Mouse (Mus musculus) midbrain, embryonic 16.5 days (tissue): ENCODE data around the gene Phospho1. TPM values are rescaled to one million over a fixed set of nuclear protein-coding genes. Genes with fewer than 3 reads are reported as not detected.
"Not testable (repeated sequence)": the region's sequence is repeated elsewhere in the genome, so short reads cannot be mapped to it uniquely, and the experiment has no call there.

ENCODE experiments used
- ATAC-seq: fragments of 200-750 bp; cut with Nextera tagmentation; 2 replicates; pipeline ENCODE4 v1.8.0; 2017; ENCODE audit warnings: moderate TSS enrichment
- H3K27ac ChIP-seq: fragments of 300-500 bp; sonication (generic); 2 replicates; pipeline ENCODE4 v1.5.1; 2014; ENCODE audit warnings: mild to moderate bottlenecking, low read length, mixed read lengths
- H3K27me3 ChIP-seq: fragments of 300-500 bp; sonication (generic); 2 replicates; pipeline ENCODE4 v1.6.1; 2014; ENCODE audit warnings: low read depth, low read length, mixed read lengths; ENCODE audit not compliant: control insufficient read depth, insufficient read depth
- H3K36me3 ChIP-seq: fragments of 300-500 bp; sonication (generic); 2 replicates; pipeline ENCODE4 v1.6.1; 2014; ENCODE audit warnings: mild to moderate bottlenecking, low read length, moderate library complexity, mixed read lengths; ENCODE audit not compliant: control insufficient read depth, insufficient read depth
- H3K4me1 ChIP-seq: fragments of 300-500 bp; sonication (generic); 2 replicates; pipeline ENCODE4 v1.6.1; 2014; ENCODE audit warnings: mild to moderate bottlenecking, low read length, mixed read lengths; ENCODE audit not compliant: control insufficient read depth, insufficient read depth
- H3K4me2 ChIP-seq: fragments of 300-500 bp; sonication (generic); 2 replicates; pipeline ENCODE4 v1.6.1; 2014; ENCODE audit warnings: mild to moderate bottlenecking, low read length, mixed read lengths
- H3K4me3 ChIP-seq: fragments of 300-500 bp; sonication (generic); 2 replicates; pipeline ENCODE4 v1.5.1; 2014; ENCODE audit warnings: low read depth, mild to moderate bottlenecking, low read length, moderate library complexity, mixed read lengths
- H3K9ac ChIP-seq: fragments of 300-500 bp; sonication (generic); 2 replicates; pipeline ENCODE4 v1.6.1; 2014; ENCODE audit warnings: low read depth, low read length, mixed read lengths
- H3K9me3 ChIP-seq: fragments of 300-500 bp; sonication (generic); replicated peaks from 2 replicates; pipeline ENCODE4 v1.6.1; 2014; ENCODE audit warnings: mild to moderate bottlenecking, low read length, mixed read lengths; ENCODE audit not compliant: control insufficient read depth, poor library complexity, severe bottlenecking
- WGBS: fragments of 180-500 bp; shearing (Covaris S2); extraction: QIAGEN DNeasy Blood & Tissue Kit; methylation state at CpG from one replicate; pipeline ENCODE4 v1.1.7; 2014; 5-methylcytosine and 5-hydroxymethylcytosine counted together
- polyA plus RNA-seq: library from polyadenylated mRNA; unstranded; fragments of >200 nt; fragmentation: Nextera tagmentation; extraction: Ambion mirVana; gene quantifications from 2 replicates; pipeline ENCODE4 v1.2.1, GENCODE M21; 2015

Phospho1 gene
- polyA plus RNA-seq, 1 experiment from 2014 or later = 0.43 TPM

GRCm38 (mm10) chr11:95858528-95859467 is 34.5 kb downstream of the Phospho1 start:
- no peaks in the 10 kb centered on the region for H3K9me3 ChIP-seq
- H3K9ac ChIP-seq = peak overlapping the region; percentile 66
- peaks cover 15% of the 10 kb centered on the region for H3K4me1 ChIP-seq
- under 1% methylated on average over 58 of the region's 58 CpGs for WGBS
- H3K27me3 ChIP-seq = no peaks in the 10 kb centered on the region
- H3K27ac ChIP-seq = peak overlapping the region; percentile 80
- peak overlapping the region; percentile 85 for H3K4me2 ChIP-seq
- H3K4me3 ChIP-seq = peak overlapping the region; percentile 83
- H3K36me3 ChIP-seq = no peaks in the 10 kb centered on the region
- ATAC-seq = peak; percentile 99

GRCm38 (mm10) chr11:95859468-95859855 is 35.2 kb downstream of the Phospho1 start:
- WGBS = 0% methylated on average over 35 of the region's 35 CpGs
- Histone ChIP-seq H3K4me2 (peak overlapping the region; percentile 85), H3K4me1 (peaks cover 15% of the 10 kb centered on the region), H3K27ac (peak overlapping the region; percentile 80), H3K9me3 (no peaks in the 10 kb centered on the region), H3K4me3 (peak overlapping the region; percentile 83), H3K36me3 (no peaks in the 10 kb centered on the region), H3K27me3 (no peaks in the 10 kb centered on the region), H3K9ac (peak overlapping the region; percentile 63)
- ATAC-seq = peak; percentile 77

GRCm38 (mm10) chr11:95860071-95860490 is 35.8 kb downstream of the Phospho1 start:
- H3K9me3 ChIP-seq = no peaks in the 10 kb centered on the region
- peak overlapping the region; percentile 80; the same call in 1 of the 2 replicates for H3K27ac ChIP-seq
- ATAC-seq = no peak

GRCm38 (mm10) chr11:95861397-95861796 is 37.1 kb downstream of the Phospho1 start:
- no peak for ATAC-seq
- H3K27me3 ChIP-seq = no peaks in the 10 kb centered on the region
- H3K27ac ChIP-seq = no peak overlapping the region
- 98% methylated on average over 8 of the region's 8 CpGs for WGBS
- H3K4me3 ChIP-seq = no peak overlapping the region
- no peaks in the 10 kb centered on the region for H3K36me3 ChIP-seq
- H3K4me2 ChIP-seq = no peak overlapping the region
- H3K4me1 ChIP-seq = peaks cover 15% of the 10 kb centered on the region
- no peaks in the 10 kb centered on the region for H3K9me3 ChIP-seq
- no peak overlapping the region for H3K9ac ChIP-seq

More at GRCm38 (mm10) chr11:95860071-95860490, 35.8 kb downstream of the Phospho1 start:
- Histone ChIP-seq H3K27me3 (no peaks in the 10 kb centered on the region), H3K4me2 (peak overlapping the region; percentile 85), H3K9ac (peak overlapping the region; percentile 63), H3K4me3 (peak overlapping the region; percentile 83), H3K4me1 (peaks cover 15% of the 10 kb centered on the region), H3K36me3 (no peaks in the 10 kb centered on the region)
- WGBS = 35% methylated on average over 3 of the region's 3 CpGs

GRCm38 (mm10) chr11:95869442-95869841 is 45.1 kb downstream of the Phospho1 start:
- H3K9me3 ChIP-seq = no peaks in the 10 kb centered on the region
- ATAC-seq = no peak
- H3K4me1 ChIP-seq = no peaks in the 10 kb centered on the region
- H3K27ac ChIP-seq = no peak overlapping the region
- no peak overlapping the region for H3K4me2 ChIP-seq
- no peaks in the 10 kb centered on the region for H3K36me3 ChIP-seq
- no peak overlapping the region for H3K9ac ChIP-seq
- no peaks in the 10 kb centered on the region for H3K27me3 ChIP-seq
- H3K4me3 ChIP-seq = no peak overlapping the region
- 73% methylated on average over 4 of the region's 4 CpGs for WGBS

GRCm38 (mm10) chr11:95869918-95870470 is 45.7 kb downstream of the Phospho1 start:
- Histone ChIP-seq H3K27ac (no peak overlapping the region), H3K9me3 (no peaks in the 10 kb centered on the region), H3K36me3 (no peaks in the 10 kb centered on the region), H3K27me3 (no peaks in the 10 kb centered on the region), H3K4me2 (no peak overlapping the region), H3K9ac (no peak overlapping the region), H3K4me3 (no peak overlapping the region), H3K4me1 (no peaks in the 10 kb centered on the region)
- ATAC-seq = no peak
- 78% methylated on average over 6 of the region's 6 CpGs for WGBS

- Histone ChIP-seq H3K27me3 (no peaks in the 10 kb centered on the region), H3K4me1 (no peaks in the 10 kb centered on the region), H3K4me2 (peak overlapping the region; percentile 29), H3K36me3 (no peaks in the 10 kb centered on the region), H3K9ac (no peak overlapping the region), H3K9me3 (no peaks in the 10 kb centered on the region), H3K4me3 (no peak overlapping the region), H3K27ac (no peak overlapping the region)
- 24% methylated on average over 9 of the region's 9 CpGs for WGBS
- no peak for ATAC-seq
Observed at GRCm38 (mm10) chr11:95875804-95876203, 51.5 kb downstream of the Phospho1 start.

GRCm38 (mm10) chr11:95876296-95876695 is 52.0 kb downstream of the Phospho1 start:
- H3K36me3 ChIP-seq = no peaks in the 10 kb centered on the region
- WGBS = 18% methylated on average over 7 of the region's 7 CpGs
- no peak overlapping the region for H3K9ac ChIP-seq
- no peaks in the 10 kb centered on the region for H3K4me1 ChIP-seq
- no peaks in the 10 kb centered on the region for H3K27me3 ChIP-seq
- H3K9me3 ChIP-seq = no peaks in the 10 kb centered on the region
- H3K27ac ChIP-seq = no peak overlapping the region
- no peak for ATAC-seq
- no peak overlapping the region for H3K4me3 ChIP-seq
- H3K4me2 ChIP-seq = peak overlapping the region; percentile 29

- not testable (repeated sequence) for H3K4me3 ChIP-seq, H3K9me3 ChIP-seq, H3K4me2 ChIP-seq, H3K4me1 ChIP-seq, ATAC-seq, H3K36me3 ChIP-seq, H3K27me3 ChIP-seq, H3K27ac ChIP-seq, H3K9ac ChIP-seq
- WGBS = 89% methylated on average over 2 of the region's 2 CpGs
Observed at GRCm38 (mm10) chr11:95879861-95880260, 55.6 kb downstream of the Phospho1 start.
